Mouse (Mus musculus) cerebellum, adult 9-11 months (tissue): ENCODE results near the gene Gm10322.

Experiments
- DNase-seq: peaks from one replicate; pipeline ENCODE4 v3.0.0; 2022

Gene Gm10322

DNA sequence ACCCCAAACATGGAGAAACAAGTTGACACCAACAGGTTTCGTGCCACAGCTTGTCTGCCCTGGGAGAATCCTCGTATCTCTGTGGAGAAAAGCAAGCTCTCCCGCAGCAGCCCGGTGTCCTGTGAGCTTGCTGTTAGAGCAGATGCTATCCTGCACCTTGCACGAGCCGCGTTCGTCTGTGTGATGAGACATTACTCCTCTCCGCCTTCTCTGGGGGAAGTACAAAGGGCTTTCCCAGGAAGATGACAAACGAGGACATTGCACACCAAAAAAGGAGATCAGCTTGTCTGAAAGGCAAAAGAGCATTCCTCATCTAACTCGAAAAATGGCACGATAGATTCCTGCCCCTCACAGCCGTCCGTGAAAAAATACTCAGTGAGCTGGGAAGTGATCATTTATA is 13.0 kb upstream of the Gm10322 start:
- DNase-seq: peak; percentile 71

DNA sequence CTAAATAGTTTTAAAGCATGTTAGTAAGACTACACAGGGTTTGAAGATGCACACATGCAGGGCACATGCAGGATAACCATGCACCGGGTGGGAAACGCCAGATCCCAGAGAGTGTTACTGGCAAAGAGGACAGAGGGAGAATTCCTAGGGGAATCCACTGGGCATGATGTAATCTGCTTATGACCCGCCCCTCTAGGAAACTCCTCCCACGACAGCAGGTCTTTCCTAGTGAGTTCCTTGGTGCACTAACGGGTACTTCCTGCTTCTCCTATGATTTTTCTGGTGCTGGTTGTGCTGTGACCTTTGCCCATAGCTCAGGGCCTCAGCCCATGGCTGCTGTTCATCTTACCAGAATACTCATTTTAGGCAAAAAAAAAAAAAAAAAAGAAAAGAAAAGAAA is 12.0 kb upstream of the Gm10322 start:
- DNase-seq: peak; percentile 45

DNA sequence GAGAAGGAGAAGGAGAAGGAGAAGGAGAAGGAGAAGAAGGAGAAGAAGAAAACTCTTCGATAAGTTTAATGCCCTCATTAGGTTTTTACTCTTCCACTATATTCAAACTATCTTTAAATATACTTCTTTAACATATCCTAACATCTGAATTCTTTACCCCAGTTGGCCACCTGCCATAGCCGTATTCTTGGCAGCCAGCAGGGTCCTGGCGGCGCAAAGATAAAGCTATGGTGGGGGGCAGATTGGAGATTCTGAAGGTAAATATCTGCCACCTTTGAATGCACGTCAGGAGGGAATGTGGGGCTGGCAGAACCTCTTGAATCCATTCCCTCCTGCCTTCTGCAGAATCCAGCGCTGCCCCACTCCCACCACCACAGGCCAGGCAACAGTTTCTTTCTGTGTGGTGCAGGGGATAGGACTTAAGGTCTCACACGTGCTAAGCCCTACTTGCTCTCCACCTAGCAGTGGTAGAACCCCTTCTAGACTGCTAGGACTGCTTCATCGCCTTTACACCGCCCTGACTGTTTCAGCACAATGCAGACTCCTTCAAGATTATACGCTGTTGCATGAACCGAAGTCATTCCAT is 10.9 kb upstream of the Gm10322 start:
- DNase-seq: no peak

DNA sequence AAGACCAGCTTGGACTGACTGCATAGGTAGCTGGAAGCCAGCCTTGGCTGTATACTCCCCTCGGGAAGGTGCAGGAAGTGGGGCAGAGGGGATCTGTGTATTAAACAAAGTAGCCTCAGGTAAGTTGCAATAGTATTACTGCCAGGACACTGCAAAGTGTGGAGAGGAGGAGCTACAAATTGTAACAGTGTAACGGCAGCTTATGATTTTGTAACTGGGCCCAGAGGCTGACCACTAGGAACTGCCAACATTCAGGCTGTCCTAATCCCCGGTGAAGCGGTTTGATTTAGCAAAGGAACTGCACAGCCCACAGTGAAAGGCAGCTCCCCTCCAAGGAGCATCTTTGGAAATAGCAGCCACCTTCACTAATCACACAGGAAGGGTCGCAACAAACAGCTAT is 2.6 kb upstream of the Gm10322 start:
- DNase-seq: no peak

DNA sequence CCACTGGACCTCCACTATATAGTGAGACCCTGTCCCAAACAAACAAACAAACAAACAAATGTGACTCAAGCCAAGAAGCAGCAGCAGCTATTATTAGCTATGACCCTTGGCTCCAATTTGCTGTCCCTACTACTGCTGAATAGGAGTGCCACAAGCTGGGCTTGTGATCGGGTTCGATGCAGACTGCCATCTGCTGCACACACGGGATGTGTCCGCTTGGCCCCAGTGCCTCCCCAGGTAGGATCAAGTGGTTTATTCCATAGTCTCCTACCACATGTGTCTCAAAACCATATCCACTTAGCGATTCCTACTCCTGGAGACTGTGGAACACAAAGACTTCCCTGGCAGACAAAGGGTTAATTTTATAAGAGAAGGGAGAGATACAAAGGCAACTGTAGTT is 1.7 kb upstream of the Gm10322 start:
- peak; percentile 81 for DNase-seq

DNA sequence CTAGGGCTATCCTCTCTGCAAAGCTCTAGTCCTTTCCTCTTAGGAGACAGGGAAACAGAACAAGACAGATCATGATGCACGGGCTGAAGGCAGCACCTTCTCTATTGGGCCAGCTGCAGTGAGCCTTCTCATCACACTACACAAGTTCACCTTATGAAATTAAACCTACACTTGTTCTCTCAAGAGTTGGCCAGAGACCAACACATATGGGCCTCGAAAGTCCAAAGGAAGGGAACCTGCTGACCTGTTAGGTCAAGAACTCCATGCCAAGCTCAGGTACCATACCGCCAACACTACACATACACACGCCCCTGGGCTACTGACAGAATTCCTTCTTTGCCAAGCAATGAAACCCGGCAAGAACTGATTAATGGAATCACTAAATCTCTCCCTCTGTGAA is 452 bp upstream of the Gm10322 start:
- peak; percentile 62 for DNase-seq

DNA sequence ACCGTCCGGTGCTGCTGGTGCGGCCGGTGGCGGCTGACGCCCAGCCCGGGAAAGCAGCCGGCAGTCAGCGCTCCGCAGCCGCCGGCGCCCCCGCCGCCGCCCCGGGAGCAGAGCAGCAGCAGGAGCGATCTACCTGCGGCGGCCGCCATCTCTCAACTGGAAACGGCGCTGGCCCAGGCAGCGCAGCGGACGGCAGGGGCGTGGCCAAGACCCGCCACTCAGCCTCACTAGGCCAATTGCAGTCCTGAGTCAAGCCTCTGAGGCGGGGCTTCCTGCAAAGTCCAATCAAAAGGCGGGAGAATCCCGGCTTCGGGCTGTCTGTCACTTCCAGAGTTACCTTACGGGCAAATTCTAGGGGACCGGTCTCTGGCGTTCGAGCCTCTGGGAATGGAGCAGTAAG is 659 bp downstream of the Gm10322 start, which contains the start of gene Mcu:
TSS of gene Mcu (minus strand) at position 171 of the 400 bp plus-strand sequence.
- DNase-seq: peak; percentile 97

DNA sequence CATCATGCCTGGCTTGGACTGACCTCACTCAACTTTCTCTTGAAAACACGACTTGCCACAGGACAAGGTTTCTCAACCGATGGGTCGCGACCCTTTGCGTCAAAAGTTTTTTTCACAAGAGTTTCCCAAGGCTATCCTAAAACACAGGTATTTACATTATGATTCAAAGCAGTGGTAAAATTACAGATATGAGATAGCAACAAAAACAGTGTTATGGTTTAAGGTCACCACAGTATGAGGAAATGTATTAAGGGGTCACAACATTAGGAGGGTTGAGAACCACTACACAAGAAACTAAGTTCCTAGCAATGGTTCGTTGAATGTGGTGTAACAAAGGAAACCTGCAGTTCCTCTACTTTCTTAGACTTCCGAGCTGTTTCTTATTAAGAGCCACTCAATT is 1.9 kb downstream of the Gm10322 start:
- DNase-seq: no peak

DNA sequence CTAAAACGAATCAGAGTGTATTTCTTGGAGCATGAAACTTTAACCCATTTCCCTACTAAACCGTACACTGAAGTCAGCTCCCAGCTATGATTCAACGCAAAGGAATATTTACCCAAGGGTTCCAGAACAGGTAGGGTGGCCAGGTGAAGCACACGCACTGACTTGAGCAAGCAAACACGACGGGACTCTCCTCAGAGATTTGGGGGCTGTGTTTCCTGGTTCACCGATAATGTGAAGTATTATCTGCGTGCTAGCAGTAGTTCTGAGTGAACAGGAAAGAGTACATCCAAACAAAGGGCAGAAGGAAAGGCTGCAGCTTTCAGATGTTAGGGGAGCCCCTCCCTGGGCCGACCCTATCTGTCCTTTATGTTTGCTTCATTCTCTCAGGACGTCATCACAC is 5.5 kb downstream of the Gm10322 start:
- no peak for DNase-seq

DNA sequence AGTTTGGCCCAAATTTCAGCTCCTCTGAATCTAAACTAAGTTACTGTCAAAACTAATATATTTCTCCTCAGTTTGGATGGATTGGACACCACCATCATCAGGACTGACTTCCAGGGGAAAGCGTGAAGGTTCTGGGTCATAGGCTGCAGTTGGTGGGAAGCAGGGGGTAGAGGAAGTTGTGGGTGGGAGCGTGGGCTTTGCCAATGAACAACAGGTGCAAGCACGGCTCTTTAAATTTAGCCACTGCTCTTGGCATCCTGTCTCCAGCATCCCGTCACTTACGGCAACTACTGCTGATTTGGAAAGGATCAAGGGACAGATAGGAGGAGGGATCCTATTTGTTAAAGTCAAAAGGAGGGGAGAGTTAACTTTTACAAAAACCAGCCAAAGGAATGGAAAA is 7.6 kb downstream of the Gm10322 start:
- DNase-seq: peak; percentile 70

DNA sequence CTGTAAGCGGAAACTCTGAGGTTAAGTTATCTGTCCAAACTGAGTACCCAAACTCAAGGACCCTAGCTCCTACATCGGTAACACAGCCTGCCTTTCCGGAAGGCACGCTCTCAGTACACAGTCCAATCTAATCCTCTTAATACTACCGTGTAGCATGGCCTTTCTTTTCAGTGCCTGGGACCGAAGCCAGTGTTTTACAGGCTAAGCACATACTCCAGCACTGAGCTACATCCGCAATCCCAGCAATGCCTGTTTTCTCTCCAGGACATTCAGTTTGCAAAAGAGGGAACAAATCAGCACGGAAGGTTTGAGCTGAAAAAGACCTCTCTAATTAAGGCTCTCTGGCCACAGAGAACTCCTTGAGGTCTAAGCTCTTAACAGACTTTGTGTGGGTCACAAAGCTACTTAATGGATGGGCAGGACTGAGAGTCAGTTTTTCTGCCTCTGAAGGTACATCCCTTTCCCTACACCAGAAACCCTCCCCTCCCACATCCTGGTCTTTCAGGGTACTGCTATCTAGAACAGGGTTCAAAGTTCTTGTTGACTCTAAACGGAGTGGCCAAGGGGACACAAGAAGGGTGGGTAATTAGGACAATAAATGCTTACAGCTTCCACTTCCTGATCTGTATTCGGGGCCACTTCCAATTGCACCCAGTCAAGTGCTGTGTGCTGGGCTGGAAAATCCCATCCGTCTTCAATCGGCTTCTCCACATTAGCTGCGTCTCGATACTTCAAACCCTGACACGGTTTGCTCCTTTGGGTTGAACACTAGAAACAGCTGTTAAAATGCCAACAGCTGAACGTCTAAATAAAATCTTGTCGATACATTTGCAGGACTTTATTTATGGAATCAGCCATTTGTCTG is 13.0 kb downstream of the Gm10322 start:
- DNase-seq: no peak

DNA sequence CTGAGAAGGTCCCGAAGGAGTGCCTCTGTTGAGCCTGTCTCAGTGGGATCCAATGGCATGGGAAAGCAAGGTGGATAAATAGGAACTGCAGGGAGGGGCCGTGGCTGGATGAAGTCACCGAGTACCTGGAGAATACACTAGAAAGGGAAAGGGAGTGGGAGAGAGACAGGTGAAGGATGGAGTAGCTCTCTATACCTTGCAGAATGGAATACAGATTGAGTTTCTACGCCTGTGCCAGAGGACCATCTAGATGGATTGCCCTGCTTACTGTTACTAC is 13.6 kb downstream of the Gm10322 start:
- no peak for DNase-seq

DNA sequence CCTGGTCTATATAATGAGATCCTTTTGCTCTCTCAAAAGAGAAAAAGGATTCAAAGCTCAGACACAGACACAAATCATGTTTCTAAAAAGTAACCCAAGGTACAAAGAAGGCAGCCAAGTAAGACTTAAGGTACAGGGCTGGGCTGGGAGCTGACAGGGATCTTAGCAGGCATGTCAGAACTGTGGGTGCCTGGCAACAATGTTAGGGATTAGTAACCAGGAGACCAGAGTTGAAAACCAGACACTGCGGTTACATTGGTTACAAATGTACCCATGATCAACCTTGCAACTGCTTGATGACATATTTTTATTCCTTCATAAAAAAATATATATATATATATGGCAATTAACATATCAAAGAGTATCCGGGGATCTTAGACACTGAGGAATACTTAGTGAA is 20.2 kb downstream of the Gm10322 start:
- DNase-seq: no peak

DNA sequence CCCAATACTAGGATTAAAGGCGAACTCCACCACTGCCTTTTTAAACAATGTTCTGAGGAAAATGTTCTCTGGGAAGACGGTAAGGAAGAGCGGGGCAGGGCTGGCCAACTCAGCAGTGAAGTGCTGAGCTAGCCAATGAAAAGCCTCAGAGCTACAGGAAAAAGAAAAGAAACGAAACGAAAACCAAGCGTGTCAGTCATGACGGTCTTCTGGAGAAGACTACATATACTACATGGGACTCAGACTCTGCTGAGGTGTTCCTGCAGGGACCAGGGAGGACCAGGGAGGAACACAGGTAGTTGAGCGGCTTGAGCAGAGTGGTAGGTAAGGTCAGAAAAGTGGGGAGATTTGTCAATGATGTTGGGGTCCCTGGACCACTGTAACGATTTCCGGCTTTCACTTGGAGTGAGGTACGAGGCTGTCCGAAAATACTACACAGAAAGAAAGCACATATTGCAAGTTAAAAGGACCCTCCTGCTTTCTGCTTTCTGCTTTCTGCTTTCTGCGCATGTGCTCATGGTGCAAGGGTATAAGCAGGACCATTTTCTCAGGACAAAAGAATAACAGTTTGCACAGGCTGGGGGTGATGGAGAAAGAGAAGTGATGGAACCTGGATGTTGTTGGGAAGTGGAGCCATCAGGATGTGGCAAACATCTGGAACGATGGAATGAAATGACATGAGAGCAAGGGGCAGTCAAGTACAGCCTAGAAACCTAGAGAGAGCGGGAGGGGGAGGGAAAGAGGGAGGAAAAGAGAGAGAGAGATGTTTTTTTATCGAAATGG is 21.1 kb downstream of the Gm10322 start:
- DNase-seq: no peak

DNA sequence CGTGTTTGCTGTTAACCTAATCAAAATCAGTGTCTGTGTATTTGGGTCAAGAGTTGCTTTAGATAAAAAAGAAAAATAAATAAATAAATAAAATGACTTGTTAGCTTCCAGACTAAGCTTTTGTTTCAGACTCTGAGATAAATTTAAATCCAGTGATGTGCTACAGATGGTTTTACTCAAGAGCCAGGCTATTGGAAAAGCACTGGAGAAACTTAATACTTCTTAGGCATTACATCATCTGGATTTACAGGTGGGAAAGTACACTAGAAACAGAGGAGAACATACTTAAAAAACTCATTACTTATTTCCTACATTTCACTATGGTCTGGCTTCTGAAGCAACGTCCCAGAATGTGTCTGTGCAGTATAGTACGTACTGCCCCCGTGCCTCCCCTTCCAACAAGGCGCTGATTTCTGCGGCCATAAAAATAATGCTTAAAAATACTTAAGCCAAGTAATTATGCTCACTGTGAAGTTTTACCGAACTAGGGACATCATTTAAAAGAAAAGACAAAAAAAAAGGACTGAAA is 21.8 kb downstream of the Gm10322 start:
- no peak for DNase-seq

DNA sequence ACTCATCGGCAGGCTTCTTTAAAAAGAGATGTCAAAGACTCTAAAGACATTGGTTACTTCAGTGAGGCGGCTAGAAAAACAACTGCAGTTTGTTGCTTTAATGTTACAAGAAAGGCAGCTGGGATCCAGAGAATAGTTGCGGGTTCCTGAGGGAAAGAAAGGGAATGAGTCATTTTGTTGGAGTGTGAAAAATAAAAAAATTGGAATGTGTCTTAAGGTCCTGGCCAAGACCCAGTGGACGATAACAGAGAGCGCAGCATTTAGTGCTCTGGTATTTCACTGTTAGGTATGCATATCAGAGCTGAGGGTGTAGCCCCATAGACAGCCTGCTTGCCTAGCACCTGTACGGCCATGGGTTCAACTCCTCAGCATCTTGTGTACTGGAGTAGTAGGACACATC is 22.7 kb downstream of the Gm10322 start:
- DNase-seq: no peak

DNA sequence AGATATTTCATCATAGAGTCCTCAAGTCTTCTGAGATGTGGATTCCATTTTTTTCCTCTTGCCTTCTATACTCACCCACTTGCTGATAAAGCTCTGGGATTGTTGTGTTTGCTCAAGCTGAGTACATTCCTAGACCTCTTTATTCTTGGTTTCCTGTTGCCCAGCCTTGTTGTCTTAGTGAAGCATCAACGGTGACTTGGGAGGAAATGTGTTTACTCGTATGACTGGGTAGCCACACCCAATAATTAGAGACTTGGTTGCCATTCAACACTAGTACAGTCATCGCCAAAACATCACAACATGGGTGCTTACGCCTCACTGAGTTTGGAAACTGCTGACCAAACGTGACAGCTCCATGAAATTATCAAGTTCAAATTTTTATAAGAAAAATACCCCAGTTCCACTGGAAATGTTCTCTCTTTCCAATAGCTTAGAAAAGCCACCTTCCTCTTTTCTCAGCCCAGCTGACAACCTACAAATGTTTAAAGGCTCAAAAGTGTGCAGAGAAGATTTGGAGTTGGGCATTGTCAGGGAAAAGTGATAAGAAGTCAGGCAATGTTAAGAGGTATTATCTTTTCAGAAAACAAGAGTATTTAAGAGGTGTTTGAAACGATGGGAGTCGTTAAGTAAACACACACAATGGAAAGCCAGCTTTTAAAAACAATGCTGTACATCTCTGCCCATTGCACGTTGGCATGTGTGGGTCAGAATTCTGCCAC is 27.0 kb downstream of the Gm10322 start:
- no peak for DNase-seq

DNA sequence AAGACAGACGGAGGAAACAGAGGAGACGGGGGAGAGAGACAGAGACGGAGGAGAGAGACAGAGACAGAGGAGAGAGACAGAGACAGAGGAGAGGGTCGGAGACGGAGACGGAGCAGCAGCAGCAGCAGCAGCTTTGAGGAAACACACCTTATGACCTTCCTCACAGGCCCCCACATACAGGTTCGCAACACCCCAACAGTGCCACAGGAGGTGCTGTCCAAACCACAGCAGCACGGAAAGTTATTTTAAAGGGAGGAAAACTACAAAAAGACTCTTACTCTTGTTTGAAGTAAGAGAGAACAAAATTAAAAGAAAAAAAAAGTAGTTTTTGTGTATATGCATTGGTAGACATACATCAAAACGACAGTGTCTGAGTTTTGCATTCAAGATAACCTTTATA is 27.8 kb downstream of the Gm10322 start:
- DNase-seq: no peak

DNA sequence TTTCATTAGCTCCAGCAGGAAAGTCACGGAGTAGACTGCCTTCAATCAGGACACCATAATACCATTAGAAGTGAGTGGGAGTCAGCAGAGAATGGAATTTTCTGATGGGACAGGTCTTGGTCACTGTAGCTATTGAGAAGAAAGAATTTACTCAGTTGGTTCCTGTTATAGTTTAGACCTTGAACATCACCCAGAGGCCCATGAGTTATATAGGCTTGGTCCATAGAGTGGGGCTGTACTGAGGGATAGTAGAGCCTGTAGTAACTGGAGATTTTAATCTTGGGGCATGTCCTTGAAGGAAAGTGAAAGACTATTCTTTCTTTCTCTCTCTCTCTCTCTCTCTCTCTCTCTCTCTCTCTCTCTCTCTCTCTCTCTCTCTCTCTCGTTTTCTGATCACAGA is 28.8 kb downstream of the Gm10322 start:
- DNase-seq: no peak

DNA sequence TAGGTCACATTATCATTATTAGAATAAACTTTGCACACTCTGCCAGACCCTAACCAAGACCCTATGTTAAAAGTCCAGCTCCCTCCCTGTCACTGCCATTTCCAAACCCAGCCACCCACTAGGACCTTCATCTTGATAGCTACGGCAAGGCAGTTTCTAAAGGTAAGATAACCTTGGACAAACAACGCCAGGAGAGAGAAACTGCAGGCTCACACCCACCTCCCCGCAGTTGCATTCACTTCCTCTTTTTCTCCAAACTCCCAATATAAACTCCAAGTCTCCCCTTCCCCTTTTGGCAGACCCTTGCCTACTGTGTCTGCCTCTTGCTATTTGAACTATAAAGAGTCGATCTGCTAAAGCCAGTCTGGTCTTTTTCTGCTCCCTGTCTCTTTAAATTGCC is 29.3 kb downstream of the Gm10322 start:
- DNase-seq: no peak

DNA sequence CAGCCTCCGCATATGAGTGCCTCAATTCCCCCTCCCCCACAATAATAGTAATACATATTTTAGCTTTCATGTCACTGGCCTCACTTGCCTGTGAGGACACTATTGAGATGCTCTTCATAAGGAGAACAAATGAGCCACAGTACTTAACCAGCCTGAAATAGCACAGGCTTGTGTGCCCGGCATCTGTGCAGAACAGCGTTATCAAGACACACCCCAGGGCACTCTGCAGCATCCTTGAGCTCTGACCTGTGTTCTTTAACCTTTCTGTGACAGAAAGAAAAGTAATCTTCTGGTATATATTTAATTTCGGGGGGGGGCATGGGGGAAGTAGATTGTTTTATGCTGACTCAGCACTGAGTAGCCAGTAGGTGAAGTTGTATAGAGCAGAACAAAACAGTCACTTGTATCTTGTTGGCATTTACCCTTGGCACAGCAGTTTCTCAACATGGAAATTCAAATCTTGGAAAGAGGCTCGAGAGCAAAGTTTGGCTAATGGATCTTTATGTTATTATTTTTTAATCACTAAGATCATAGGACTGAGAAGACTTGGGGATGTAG is 31.0 kb downstream of the Gm10322 start:
- no peak for DNase-seq

DNA sequence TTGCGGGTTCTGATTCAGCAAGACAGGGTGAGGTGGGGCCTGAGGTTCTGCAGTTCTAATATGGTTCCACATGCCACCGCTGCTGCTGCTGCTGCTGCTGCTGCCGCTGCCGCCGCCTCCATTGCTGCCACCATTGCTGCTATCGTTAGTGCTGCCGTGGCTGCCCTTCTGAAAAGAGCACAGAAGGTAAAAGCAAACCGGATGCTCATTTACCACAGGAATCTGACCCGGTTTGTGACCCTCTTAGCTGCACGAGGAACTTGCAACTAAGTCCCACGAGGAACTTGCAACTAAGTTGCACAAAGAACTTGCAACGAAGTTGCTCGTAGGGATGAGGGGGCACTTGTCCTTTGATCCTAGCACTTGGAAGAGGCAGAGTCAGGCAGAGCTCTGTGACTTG is 40.9 kb downstream of the Gm10322 start:
- no peak for DNase-seq

DNA sequence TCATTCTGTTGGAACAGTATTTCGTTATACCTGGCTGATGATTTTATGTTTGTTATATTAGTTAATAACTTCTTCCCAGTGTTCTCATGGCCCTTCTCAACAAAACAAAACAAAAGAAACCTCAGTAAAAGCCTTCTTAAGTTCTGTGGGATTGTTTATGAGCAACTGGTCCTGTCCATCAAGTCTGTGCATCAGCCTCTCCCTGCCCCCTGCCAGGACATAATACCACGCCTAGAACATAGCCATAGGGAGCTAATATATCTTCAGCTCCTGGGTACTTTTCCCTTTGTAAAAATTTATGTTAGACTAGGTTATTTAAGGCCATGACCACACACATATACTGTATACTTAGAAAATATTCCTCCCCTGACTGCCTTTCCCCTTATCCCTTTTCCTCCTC is 48.9 kb downstream of the Gm10322 start:
- no peak for DNase-seq
